Mouse (Mus musculus) monocyte, adult 2 months (primary cell): ENCODE measurements around the gene Atp2c2.

Experiments
- DNase-seq, 2 experiments: peaks; one replicate each; pipeline ENCODE4 v3.0.0; 2022; ENCODE audit warnings: low spot score in 2 of 2, low read depth in 1 of 2

The Atp2c2 gene

GRCm38 (mm10) chr8:119783579-119783978, 83.8 kb downstream of the Atp2c2 start:
- DNase-seq = no peak

DNA sequence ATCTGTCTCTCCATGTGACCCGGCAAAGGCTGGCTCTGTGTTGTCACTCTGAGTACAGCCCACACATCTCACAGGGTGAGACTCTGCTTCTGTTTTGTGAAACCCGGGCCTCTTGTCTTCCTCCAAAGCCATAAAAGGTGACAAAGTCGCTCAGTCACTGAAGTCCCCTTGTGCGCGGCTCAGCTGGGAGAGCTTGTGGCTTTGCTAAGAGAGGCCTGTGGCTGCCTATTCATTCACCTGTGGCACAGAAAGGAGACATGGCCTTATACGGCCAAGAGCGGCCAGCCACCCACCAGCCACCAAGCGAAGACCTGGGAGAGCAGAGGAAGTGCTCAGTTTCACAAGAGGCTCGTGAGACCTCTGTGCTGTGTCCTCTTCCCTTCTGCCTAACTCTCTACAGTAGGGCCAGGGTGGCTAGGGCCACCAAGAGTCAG, 84.3 kb downstream of the Atp2c2 start:
- DNase-seq = peak in 1 of 2 experiments; percentile 50

DNA sequence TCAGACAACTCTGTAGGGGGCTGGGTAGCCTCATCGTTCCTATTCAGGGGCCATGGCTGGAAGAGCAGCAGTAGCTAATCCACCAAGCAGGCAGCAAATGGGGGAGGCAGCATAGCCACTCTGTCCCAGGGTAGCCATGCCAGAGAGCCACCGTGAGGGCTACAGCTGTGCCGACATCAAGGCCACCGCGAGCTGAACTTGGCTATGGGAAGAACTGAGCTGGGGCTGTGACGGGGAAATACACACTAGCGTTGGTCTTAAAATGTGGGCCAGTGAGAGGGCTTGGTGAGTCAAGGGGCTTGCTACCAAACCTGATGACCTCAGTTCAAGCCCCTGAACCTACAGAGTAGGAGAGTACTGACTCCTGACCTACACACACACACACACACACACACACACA, 84.9 kb downstream of the Atp2c2 start:
- DNase-seq = no peak

DNA sequence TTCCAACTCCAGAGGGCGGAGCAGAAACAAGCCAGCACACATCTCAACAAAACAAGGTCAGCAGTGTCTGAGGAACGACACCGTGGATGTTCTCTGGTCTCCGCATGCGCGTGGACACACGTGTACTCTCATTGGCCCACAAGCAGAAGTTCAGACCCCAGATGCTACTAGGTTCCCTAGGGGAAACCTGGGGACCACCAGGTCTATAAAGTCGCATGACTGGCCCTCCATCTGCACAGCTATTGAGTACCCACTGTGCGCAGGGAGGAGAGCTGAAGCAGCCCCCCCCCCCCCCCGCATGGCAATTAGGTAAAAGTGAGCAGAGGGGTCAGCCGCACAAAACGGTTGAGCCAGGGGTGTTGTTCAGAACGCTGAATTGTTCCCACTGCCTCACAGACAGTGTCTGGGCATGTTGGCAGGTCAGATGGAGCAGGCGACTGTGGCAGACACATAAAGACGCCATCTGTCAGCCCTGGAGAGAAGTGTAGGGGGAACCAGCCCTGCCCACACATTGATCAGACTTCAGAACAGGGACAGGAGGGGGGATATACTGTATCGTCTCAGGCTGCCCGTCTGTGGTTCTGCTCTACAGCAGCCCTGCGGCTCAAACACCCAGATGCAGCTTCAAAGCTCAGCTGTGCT, 86.1 kb downstream of the Atp2c2 start:
- no peak for DNase-seq

GRCm38 (mm10) chr8:119786871-119787270, 87.1 kb downstream of the Atp2c2 start:
- DNase-seq = no peak

- no peak for DNase-seq
Measured at GRCm38 (mm10) chr8:119787341-119787740, 87.5 kb downstream of the Atp2c2 start.

- no peak for DNase-seq
Measured at GRCm38 (mm10) chr8:119788607-119789381, 89.0 kb downstream of the Atp2c2 start.

DNA sequence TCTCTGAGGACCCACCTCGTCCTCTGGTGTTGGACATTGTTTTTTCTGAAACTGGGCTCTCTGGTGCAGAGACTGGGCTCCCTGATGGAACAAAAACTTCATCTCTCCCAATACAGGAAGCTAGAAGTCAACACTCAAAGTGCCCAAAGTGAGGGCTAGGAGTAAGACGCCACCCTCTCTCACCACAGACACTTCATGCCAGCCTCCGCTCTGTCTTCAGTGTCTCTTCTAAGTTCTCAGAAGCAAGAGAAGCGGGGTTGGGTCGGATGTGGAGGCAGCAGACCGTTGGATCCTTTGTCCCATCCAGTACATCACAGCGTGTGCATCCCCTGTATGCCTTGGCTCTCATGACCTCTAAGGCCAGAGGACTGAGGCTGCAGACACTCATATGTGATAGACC, 89.8 kb downstream of the Atp2c2 start:
- DNase-seq = no peak

DNA sequence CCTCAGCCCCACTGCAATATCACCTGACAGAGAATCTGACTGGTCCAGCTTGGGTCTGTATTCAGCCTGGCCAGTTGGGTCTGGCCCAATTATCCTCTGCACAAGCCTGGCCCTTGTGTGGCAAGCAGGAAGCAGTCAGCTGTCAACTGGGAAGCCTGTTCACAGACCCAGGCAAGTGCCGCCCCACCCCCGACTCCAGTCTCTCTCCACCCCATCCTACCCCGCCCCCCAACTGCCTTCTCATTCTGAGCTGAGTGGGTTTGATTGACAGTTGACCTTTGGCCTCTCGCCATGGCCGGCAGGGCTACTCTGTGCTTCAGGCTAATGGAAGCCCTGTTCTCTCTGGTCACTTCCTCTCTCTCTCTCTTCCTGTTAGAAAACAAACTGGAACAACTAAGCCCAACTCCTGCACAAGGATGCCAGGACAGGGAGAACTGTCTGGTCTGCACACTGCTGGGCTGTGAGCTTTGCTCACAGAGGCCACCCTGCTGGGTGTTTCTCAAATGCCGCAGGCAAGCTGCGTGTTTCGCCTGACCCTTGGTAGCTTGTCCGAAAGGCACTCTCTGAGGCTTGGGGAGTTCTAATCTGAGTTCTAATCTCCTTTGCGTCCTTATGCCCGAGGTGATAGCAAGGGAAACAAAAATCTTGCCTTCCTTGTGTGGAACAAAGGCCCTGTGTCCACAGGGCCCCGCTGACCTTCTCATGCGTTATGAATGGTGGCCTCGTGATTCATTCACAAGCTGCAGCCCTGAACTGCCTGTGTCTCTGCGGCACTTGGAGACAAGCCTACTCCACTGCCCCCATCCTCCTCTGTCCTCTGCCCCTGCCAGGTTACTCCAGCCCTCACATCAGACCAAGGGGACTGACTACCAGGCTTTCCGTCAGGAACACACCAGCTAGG, 92.2 kb downstream of the Atp2c2 start:
- no peak for DNase-seq

DNA sequence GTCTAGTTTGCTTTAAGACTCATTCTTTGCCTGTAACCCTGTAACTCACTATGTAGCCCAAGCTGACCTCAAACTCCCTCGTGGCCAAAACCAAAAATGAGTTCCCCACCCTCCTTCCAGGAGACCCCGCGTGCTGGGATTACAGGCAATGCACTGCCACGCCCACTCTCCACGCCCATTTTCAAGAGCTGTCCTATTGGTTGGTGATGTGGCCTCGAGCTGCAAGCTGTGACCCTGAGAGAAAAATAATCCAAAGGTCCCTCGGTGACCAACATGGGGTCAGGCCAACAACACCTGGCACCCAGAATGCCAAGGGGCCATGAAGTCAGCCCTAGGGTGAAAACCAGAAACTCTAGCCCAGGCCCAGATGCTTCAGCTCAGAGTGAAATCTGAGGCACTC, 94.9 kb downstream of the Atp2c2 start:
- DNase-seq = no peak

- DNase-seq = no peak
Measured at GRCm38 (mm10) chr8:119795651-119796050, 95.8 kb downstream of the Atp2c2 start.

- peak in 1 of 2 experiments; percentile 68 for DNase-seq
Measured at GRCm38 (mm10) chr8:119798170-119798964, 98.6 kb downstream of the Atp2c2 start.

DNA sequence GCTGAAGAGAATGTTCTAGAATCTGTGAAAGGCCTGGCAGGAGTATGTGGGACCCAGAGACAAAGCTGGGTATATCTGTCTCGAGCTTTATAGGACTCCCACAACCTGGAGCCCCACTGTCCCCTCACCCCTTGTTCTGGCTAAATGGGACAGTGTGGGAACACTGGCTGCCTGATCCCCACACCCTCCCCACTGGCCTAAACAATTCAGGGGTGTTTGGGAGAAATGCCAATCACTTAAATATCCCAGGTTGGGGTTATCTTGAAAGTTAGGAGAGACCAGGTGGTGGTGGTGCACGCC, 99.1 kb downstream of the Atp2c2 start:
- no peak for DNase-seq

DNA sequence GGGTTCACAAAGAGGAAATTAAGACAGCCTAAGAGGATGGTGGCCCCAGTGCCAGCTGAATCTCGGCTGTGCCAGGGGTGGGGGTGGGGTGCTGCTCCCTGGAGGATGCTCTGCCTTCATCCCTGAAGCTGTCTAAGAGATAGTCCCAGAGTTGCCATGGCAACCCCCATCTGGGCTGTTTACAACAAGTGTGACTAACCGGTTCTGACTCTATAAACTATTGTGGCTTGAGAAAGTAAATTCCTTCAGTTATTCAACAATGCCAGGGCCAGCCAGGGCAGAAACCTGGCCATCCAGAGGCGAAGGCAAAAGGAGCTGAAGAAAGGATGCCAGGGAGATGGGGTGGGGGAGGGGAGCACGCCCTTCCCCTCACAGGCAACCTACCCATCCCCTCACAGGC, 101.4 kb downstream of the Atp2c2 start:
- no peak for DNase-seq

DNA sequence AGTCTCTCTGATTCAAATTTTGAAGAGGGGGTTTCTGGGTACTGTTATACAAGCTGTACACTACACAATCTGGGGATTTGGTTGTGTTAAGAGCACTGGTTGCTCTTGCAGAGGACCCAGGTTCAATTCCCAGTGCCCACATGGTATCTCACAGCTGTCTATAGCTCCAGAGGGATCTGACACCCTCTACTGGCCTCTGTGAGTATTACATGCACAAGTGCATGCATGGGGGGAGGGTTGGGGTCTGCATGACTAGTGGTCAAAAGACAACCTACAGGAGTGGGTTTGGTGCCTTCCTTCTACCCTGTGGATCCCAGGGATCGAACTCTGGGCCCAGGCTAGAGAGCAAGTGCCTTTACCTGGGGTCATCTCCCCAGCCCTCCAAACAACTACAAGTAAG, 102.8 kb downstream of the Atp2c2 start:
- DNase-seq = no peak

- DNase-seq = no peak
Measured at GRCm38 (mm10) chr8:119805275-119805674, 105.5 kb downstream of the Atp2c2 start.

- DNase-seq = no peak
Measured at GRCm38 (mm10) chr8:119806422-119807263, 106.8 kb downstream of the Atp2c2 start.
